Mouse (Mus musculus) kidney, adult 2 months (tissue): ENCODE data around the gene Abca13. TPM values are rescaled to one million over a fixed set of nuclear protein-coding genes. Genes with fewer than 3 reads are reported as not detected.
A peak's percentile ranks its signal among the peaks of the same experiment; 100 is the strongest.
"Not testable (repeated sequence)": the region's sequence is repeated elsewhere in the genome, so short reads cannot be mapped to it uniquely, and the experiment has no call there.

ENCODE experiments used
- DNase-seq: peaks from one replicate; pipeline ENCODE4 v3.0.0; 2021
- H3K27ac ChIP-seq: fragments of 200-500 bp; 2 replicates; pipeline ENCODE4 v1.5.1; 2012; ENCODE audit warnings: low read depth, low read length, control low read depth, inconsistent platforms; ENCODE audit not compliant: insufficient read depth
- H3K27me3 ChIP-seq: fragments of 200-500 bp; replicated peaks from 2 replicates; pipeline ENCODE4 v1.6.1; 2012; ENCODE audit warnings: mild to moderate bottlenecking, moderate library complexity, low read length, inconsistent platforms; ENCODE audit not compliant: control insufficient read depth, insufficient read depth
- H3K36me3 ChIP-seq: fragments of 200-500 bp; 2 replicates; pipeline ENCODE4 v1.6.1; 2012; ENCODE audit warnings: mild to moderate bottlenecking, moderate library complexity, low read length, inconsistent platforms; ENCODE audit not compliant: control insufficient read depth, insufficient read depth
- H3K4me1 ChIP-seq: fragments of 200-500 bp; 2 replicates; pipeline ENCODE4 v1.6.1; 2011; ENCODE audit warnings: low read length; ENCODE audit not compliant: control insufficient read depth, insufficient read depth
- H3K4me3 ChIP-seq: fragments of 200-500 bp; 2 replicates; pipeline ENCODE4 v1.5.1; 2011; ENCODE audit warnings: mild to moderate bottlenecking, low read depth, low read length, control low read depth; ENCODE audit not compliant: insufficient read depth
- CTCF ChIP-seq: fragments of 200-500 bp; conservative IDR thresholded peaks from 2 replicates; pipeline ENCODE4 v1.5.1; 2011; ENCODE audit warnings: low read depth, mild to moderate bottlenecking, control low read depth, low read length, moderate library complexity, mixed read lengths; ENCODE audit not compliant: insufficient read depth, insufficient read length
- POLR2A ChIP-seq: fragments of 200-500 bp; IDR thresholded peaks from one replicate; pipeline ENCODE4 v1.6.1; 2011; ENCODE audit warnings: low read depth, low read length, control low read depth
- WGBS: fragments of 180-500 bp; shearing (Covaris S2); methylation state at CpG from one replicate; pipeline ENCODE4 v1.1.7; 2018; 5-methylcytosine and 5-hydroxymethylcytosine counted together
- polyA plus RNA-seq: library from polyadenylated mRNA; depleted of rRNA; stranded (reverse); fragments of >200 nt; gene quantifications from 2 replicates; pipeline ENCODE4 v1.2.3, GENCODE M21; 2012

Gene Abca13
- polyA plus RNA-seq, 1 experiment: 7.6 TPM

DNA sequence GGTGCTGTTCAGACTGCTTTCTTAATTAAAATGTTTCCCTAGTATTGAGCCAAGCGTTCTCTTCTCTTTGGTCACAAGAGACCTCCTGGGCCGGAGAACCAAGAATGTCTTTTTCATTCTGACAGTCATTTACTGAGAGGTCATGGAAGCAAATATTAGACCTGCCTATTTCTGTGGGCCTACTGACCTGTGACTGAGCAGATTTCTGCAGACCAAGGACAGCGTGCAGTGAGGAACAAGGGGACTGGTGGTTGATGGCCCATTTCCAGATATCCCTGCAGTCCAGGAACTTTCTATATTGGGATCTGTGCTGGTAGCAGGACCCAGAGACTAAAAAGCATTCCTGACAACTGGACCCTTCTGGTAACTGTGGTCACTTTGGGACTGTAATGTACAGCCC lies 146.4 kb downstream of the Abca13 start:
- DNase-seq: no peak
- Histone ChIP-seq H3K4me3 (no peak overlapping the region), H3K27ac (no peak overlapping the region), H3K36me3 (no peaks in the 10 kb centered on the region; the same call in 1 of the 2 replicates), H3K4me1 (no peaks in the 10 kb centered on the region), H3K27me3 (no peaks in the 10 kb centered on the region)
- no peak for TF ChIP-seq POLR2A
- no peak for TF ChIP-seq CTCF
- WGBS: 46% methylated on average over 3 of the region's 3 CpGs

DNA sequence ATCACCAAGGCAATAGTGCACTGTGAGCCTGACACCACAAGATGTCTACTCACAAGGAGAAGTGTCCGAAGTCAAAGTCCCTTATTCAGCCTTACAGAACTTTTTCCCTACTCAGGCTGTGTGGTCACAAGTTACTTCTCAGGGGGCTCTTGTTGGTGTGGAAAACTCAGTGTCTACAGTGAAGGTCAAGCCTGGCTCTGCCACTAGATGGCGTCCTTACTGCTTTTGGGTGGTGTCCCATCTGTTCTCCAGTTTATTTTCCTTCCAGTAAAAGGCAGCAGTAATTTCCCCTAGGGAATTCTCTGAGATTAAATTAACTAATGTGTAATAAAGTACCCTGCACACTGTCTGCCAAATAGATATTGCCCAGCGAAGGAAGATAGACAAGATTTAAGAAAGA lies 156.0 kb downstream of the Abca13 start:
- Histone ChIP-seq H3K36me3 (no peaks in the 10 kb centered on the region), H3K4me1 (no peaks in the 10 kb centered on the region), H3K27ac (no peak overlapping the region), H3K27me3 (no peaks in the 10 kb centered on the region), H3K4me3 (no peak overlapping the region)
- TF ChIP-seq CTCF (peak; percentile 36; the same call in 1 of the 2 replicates), POLR2A (no peak)
- DNase-seq: no peak
- WGBS: 54% methylated on average over 3 of the region's 3 CpGs

DNA sequence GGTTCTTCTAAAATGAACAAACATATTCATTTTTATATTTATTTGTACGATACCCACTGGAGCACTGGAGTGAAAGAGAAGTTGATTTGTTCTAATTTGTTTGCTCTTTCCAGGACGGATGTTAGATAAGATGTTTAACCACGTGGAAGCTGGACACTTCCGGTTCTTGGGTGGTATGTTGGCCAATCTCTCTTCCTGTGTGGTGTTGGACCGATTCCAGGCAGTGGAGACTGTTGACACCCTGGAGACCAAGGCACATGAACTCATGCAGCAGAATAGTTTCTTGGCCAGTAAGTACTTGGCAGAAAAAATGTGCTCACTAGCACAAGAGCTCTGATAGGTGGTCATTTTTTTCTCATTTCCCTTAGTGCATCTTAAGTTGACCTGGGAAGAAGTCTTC lies 181.4 kb downstream of the Abca13 start:
- no peak overlapping the region for H3K4me3 ChIP-seq
- no peak overlapping the region for H3K27ac ChIP-seq
- no peaks in the 10 kb centered on the region for H3K27me3 ChIP-seq
- DNase-seq: no peak
- H3K36me3 ChIP-seq: no peaks in the 10 kb centered on the region
- WGBS: 60% methylated on average over 5 of the region's 5 CpGs
- H3K4me1 ChIP-seq: no peaks in the 10 kb centered on the region
- TF ChIP-seq CTCF (no peak), POLR2A (no peak)

DNA sequence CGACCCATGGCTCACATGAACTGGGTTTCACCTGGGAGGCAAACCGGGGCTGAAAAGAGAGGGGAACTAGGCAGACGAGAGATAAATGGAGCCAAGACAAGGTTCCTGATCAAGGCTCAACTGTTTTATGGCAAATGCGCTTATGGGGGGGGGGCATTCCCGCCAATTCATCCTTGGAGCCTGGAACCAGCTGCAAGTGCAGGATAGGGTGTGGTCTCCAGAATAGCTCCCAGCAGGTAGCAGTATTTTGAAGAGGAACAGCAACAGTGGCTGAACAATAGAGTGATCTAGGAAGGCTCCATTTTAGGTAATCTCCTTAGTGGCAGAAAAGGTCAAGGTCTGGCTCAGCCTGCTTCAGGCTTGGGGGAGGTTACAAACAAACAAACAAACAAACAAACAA lies 182.7 kb downstream of the Abca13 start:
- not testable (repeated sequence) for H3K4me1 ChIP-seq, H3K27me3 ChIP-seq, H3K4me3 ChIP-seq, H3K27ac ChIP-seq, H3K36me3 ChIP-seq, DNase-seq
- 80% methylated on average over 5 of the region's 5 CpGs for WGBS

DNA sequence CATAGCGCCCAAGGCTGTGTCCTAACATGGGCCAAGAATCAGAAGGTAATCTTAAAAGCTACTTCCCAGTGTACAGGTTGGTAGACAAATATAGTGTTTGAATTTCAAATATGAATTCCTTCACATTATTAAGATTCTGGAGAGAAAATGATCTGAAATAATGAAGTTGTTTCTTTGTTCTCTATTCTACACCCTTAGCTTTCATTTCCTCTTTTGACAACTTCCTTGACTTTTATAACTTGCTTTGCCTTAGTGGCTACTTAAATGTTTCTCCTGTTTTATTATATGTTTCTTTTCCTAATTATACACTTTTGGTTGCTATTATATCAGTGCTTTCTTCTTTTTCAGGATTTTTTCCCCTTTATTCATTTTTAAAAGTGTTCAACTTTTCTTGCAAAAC lies 196.8 kb downstream of the Abca13 start:
- Histone ChIP-seq H3K27me3 (no peaks in the 10 kb centered on the region), H3K27ac (no peak overlapping the region), H3K4me3 (no peak overlapping the region), H3K36me3 (no peaks in the 10 kb centered on the region), H3K4me1 (no peaks in the 10 kb centered on the region)
- no peak for TF ChIP-seq CTCF
- TF ChIP-seq POLR2A: no peak
- DNase-seq: no peak
- WGBS: 86% methylated on average over 1 of the region's 1 CpGs

DNA sequence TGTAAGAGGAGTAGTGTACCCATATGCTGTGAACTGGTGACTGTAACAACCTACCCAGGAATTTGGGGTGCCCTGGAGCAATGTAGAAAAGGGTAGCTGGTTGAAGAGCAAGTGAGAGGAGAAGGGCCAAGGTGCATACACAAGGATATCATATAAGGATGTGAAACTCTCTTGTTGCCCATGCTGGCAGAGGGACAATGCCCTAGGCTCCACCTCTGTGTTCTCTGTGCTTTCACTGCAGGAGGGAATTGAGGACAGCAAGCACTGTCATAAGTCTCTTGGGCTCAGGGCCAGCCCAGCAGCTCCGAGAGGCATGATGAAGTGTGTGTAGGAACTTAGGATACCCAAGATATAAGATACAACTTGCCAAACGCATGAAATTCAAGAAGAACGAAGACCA lies 225.2 kb downstream of the Abca13 start:
- Histone ChIP-seq H3K4me3 (no peak overlapping the region), H3K27me3 (no peaks in the 10 kb centered on the region), H3K36me3 (no peaks in the 10 kb centered on the region), H3K27ac (no peak overlapping the region), H3K4me1 (no peaks in the 10 kb centered on the region)
- no peak for DNase-seq
- no peak for TF ChIP-seq POLR2A
- no peak for TF ChIP-seq CTCF
- 73% methylated on average over 3 of the region's 3 CpGs for WGBS

DNA sequence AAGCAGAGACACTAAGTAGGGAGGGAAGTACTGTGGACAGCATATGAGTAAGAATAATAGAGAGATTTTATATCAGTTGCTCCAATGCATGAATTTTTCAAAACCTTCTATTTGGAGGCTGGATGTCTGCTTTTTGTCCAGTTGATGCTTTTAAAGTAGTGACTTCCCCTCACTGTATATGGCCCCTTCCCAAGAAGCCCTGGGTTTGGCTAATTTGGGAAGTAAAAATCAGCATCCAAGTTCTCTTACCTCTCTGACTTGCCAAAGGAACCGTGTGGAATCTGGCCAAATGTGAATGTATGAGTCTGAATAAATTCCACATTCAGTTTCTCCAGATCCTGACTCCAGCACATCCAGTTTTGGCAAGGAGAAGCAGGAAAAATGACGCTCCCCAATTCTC lies 228.5 kb downstream of the Abca13 start:
- H3K27me3 ChIP-seq: no peaks in the 10 kb centered on the region
- no peaks in the 10 kb centered on the region for H3K4me1 ChIP-seq
- H3K4me3 ChIP-seq: no peak overlapping the region
- TF ChIP-seq CTCF (no peak), POLR2A (no peak)
- no peaks in the 10 kb centered on the region for H3K36me3 ChIP-seq
- 57% methylated on average over 2 of the region's 2 CpGs for WGBS
- no peak overlapping the region for H3K27ac ChIP-seq
- DNase-seq: no peak

DNA sequence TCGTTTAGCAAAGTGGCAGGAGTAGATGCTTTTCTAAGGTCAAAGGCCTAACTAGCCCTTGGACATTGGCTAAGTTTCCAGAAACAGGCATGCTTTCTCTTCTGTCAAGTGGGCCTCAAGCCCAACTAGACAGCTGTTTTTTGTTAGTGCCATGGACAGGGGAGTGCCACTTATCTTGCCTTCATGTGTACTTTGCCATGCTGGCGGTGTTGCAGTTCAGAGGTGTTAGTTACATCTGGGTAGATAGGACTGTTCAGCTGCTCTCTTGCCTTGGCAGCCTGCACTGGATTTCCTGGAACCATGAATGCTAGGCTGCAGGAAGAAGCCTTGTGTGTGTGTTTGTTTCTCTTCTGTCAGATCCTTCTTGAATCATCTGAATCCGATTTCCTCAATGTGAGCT lies 235.7 kb downstream of the Abca13 start:
- DNase-seq: no peak
- H3K4me3 ChIP-seq: no peak overlapping the region
- WGBS: 47% methylated on average over 3 of the region's 3 CpGs
- TF ChIP-seq POLR2A (no peak), CTCF (no peak)
- H3K4me1 ChIP-seq: no peaks in the 10 kb centered on the region
- H3K27ac ChIP-seq: no peak overlapping the region
- H3K36me3 ChIP-seq: no peaks in the 10 kb centered on the region
- no peaks in the 10 kb centered on the region for H3K27me3 ChIP-seq

DNA sequence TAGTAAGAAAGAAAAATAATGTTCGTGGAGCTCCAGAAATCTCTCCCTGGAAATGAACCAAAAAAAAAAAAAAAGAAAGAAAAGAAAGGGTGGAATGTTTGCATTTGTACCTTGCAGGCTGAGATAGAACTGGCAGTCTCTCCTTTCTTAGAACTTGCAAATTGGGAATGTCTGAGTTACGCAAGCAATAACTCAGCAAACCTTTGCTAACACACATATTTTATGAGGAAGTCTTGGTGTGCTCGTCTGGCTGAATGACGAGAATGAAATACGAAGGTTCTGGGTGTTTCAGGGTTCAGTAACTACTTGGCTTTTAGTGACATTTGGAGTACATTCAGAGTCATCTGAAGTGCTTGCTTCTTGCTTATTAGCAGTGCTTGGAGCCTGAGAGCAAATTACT lies 241.1 kb downstream of the Abca13 start:
- Histone ChIP-seq H3K4me1 (no peaks in the 10 kb centered on the region), H3K27me3 (no peaks in the 10 kb centered on the region), H3K27ac (no peak overlapping the region), H3K36me3 (no peaks in the 10 kb centered on the region), H3K4me3 (no peak overlapping the region)
- TF ChIP-seq POLR2A (no peak), CTCF (no peak)
- 46% methylated on average over 5 of the region's 5 CpGs for WGBS
- DNase-seq: no peak
